Mouse (Mus musculus): ENCODE measurements around the gene Tmem131. TPM values are rescaled to one million over a fixed set of nuclear protein-coding genes. Genes with fewer than 3 reads are reported as not detected.

Gene Tmem131
- total and polyA plus RNA-seq, 2 experiments from 2014 or later = 9.4 to 29.3 TPM

DNA sequence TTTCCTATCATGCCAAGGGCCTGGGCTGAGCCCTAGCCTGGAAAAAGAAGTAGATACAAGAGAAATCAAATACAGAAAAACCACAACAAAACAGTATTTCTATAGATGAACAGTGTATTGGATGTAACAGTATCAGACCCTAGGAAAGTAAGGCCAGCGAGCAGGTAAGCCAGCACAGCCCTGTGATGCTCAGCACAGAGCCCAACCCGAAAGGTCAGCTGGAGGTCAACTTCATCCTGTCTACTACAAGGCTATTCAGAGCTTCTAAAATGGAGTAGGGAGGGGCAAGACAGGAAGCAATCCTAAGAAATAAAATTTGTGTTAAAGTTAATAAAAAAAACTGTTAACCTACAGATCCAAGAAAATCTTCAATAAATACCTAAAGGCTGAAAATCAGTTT is 18.6 kb downstream of the Tmem131 start:
- 94% methylated on average over 2 of the region's 2 CpGs for WGBS
- Histone ChIP-seq H3K4me2 (ENCODE audit: low read depth) (no peak overlapping the region), H3K4me1 (ENCODE audit: insufficient read depth) (peaks cover 6% of the 10 kb centered on the region; the same call in 1 of the 2 replicates), H3K9me3 (ENCODE audit: low read length) (no peaks in the 10 kb centered on the region), H3K27ac (ENCODE audit: low read depth, low read length) (no peak overlapping the region), H3K27me3 (ENCODE audit: insufficient read depth, low read length) (no peaks in the 10 kb centered on the region), H3K9ac (no peak overlapping the region), H3K4me3 (ENCODE audit: low read depth, low read length) (no peak overlapping the region), H3K36me3 (ENCODE audit: insufficient read depth) (no peaks in the 10 kb centered on the region)
- TF ChIP-seq CTCF (IDR thresholded peaks at IDR 0.05; ENCODE audit: low read depth) = no peak
- ATAC-seq (no peak), DNase-seq (no peak)

DNA sequence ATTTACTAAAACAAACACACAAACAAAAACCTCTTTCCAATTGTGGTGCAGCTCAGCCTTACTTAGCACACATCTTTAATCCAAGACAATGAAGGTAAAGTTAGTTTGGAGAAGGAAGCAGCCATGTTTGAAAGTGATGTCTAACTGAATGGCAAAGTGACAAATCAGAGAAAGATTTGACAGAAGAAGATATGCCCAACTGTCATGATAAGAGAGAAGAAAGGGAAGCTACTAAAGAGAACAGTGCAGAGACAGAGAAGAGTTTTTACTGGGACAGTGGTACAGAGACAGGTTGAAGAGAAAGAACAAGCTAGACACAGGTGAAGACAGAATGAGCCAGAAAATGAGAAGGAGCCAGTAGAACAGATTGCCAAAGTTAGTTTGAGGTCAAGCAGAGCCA is 19.6 kb downstream of the Tmem131 start:
- H3K4me3 ChIP-seq (ENCODE audit: low read depth, low read length) = no peak overlapping the region
- H3K27me3 ChIP-seq (ENCODE audit: insufficient read depth, low read length) = no peaks in the 10 kb centered on the region
- H3K36me3 ChIP-seq (ENCODE audit: insufficient read depth) = no peaks in the 10 kb centered on the region
- peaks cover 6% of the 10 kb centered on the region; the same call in 1 of the 2 replicates for H3K4me1 ChIP-seq (ENCODE audit: insufficient read depth)
- no peak overlapping the region for H3K4me2 ChIP-seq (ENCODE audit: low read depth)
- no peak for DNase-seq
- no peak overlapping the region for H3K27ac ChIP-seq (ENCODE audit: low read depth, low read length)
- no peak overlapping the region for H3K9ac ChIP-seq
- no peaks in the 10 kb centered on the region for H3K9me3 ChIP-seq (ENCODE audit: low read length)
- no peak for TF ChIP-seq CTCF (IDR thresholded peaks at IDR 0.05; ENCODE audit: low read depth)
- ATAC-seq = no peak

DNA sequence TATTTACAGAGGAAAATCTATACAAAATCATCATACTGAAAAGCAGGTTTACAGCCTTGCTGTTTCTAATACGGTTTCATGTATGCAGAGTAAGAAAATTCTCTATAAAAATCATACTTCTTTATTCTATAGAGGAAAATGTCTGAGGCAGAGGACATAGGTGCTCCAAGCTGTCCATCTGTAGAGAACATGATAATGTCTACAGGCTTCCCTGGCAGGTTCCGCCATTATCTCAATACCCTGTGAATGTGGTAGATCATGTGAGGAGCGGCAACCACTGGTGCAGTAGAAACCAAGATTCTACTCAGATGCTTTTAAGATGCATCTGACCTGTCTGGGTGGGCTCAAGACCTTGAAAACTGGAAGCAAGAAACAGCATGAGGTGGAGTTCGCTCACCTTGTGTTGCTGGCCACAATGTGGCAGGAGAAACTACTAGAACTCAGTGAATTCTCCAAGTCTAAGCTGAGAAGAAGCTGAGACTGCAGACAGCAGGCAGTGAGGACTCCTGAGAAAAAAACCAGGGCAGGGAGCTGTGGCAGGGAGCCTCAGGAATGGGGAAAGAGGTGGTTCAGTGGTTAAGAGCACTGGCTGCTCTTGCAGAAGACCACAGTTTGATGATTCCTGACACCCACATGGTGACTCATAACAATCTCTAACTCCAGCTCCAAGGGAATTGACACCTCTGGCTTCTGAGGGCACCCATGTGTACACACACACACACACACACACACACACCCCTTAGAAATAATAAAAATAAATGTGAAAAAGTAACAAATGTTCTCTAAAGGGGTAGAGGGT is 20.6 kb downstream of the Tmem131 start:
- 98% methylated on average over 4 of the region's 4 CpGs for WGBS
- ATAC-seq = no peak

DNA sequence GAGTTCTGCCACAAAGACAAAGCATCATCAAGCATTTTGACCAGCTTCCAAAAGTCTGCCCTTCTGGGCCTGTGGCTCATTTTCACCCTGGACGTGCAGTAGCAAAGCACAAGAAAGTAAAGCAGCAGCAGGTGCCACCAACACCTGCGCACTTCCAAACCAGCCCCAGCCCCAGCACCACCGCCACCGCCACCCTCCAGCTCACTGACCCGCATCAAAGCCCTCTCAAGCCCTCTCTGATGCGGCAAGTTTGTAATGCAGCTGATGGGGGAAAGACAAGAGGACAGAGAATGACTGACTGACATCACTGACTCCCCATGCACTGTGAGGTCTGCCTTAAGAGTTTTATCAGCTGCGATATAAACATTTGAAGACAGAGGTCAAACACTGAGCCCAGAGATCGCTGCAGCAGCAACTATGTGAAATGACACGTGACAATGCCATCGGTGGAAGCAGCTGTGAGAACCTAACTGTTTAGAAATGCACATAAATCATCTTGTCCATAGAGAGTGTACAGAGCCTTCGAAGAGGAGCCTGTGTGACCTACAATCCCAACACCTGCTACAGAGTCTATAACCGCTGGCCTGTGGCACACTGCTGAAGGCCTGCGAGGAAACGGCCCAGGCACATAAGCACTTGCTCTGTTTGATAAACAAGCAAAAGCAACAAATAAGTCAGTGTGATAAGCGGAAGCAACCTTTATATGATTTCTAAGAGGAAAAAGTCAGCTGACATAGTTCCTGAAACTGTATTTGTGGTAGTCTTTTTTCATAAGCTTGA is 21.7 kb downstream of the Tmem131 start:
- 62% methylated on average over 15 of the region's 15 CpGs for WGBS
- peaks cover 8% of the 10 kb centered on the region; the same call in 1 of the 2 replicates for H3K4me1 ChIP-seq (ENCODE audit: insufficient read depth)
- no peak for ATAC-seq
- DNase-seq = no peak
- H3K4me3 ChIP-seq (ENCODE audit: low read depth, low read length) = no peak overlapping the region
- H3K9ac ChIP-seq = no peak overlapping the region
- no peak overlapping the region for H3K4me2 ChIP-seq (ENCODE audit: low read depth)
- no peaks in the 10 kb centered on the region for H3K9me3 ChIP-seq (ENCODE audit: low read length)
- no peaks in the 10 kb centered on the region for H3K36me3 ChIP-seq (ENCODE audit: insufficient read depth)
- TF ChIP-seq CTCF (IDR thresholded peaks at IDR 0.05; ENCODE audit: low read depth) = no peak
- H3K27me3 ChIP-seq (ENCODE audit: insufficient read depth, low read length) = no peaks in the 10 kb centered on the region
- H3K27ac ChIP-seq (ENCODE audit: low read depth, low read length) = no peak overlapping the region

More for the DNA sequence above, 20.6 kb downstream of the Tmem131 start:
- H3K4me3 ChIP-seq (ENCODE audit: low read depth, low read length) = no peak overlapping the region
- DNase-seq = no peak
- H3K27me3 ChIP-seq (ENCODE audit: insufficient read depth, low read length) = no peaks in the 10 kb centered on the region
- H3K4me2 ChIP-seq (ENCODE audit: low read depth) = no peak overlapping the region
- H3K36me3 ChIP-seq (ENCODE audit: insufficient read depth) = no peaks in the 10 kb centered on the region
- H3K27ac ChIP-seq (ENCODE audit: low read depth, low read length) = no peak overlapping the region
- H3K9me3 ChIP-seq (ENCODE audit: low read length) = no peaks in the 10 kb centered on the region
- no peak overlapping the region for H3K9ac ChIP-seq
- H3K4me1 ChIP-seq (ENCODE audit: insufficient read depth) = peaks cover 6% of the 10 kb centered on the region; the same call in 1 of the 2 replicates
- no peak for TF ChIP-seq CTCF (IDR thresholded peaks at IDR 0.05; ENCODE audit: low read depth)

DNA sequence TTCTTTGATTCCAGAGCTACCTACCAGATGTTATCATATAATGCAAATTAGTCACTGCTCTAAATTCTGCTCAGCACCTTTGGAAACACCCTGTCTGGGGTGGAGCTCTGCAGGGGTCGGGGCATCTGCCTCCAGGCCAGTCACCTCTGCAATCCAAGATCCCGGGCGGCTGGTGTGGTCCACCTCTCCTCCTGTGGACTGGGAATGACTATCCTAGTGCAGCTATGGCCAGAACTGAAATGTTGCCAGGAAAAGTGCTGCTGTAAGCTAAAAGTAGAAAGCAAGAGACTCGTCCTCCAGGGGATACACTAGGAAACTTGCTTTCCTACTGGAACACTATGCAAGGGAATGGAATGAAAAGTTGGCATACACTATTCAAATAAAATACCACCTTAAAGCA is 22.7 kb downstream of the Tmem131 start:
- Histone ChIP-seq H3K9me3 (ENCODE audit: low read length) (no peaks in the 10 kb centered on the region), H3K36me3 (ENCODE audit: insufficient read depth) (no peaks in the 10 kb centered on the region), H3K9ac (no peak overlapping the region), H3K27ac (ENCODE audit: low read depth, low read length) (no peak overlapping the region), H3K4me1 (ENCODE audit: insufficient read depth) (peaks cover 11% of the 10 kb centered on the region; the same call in 1 of the 2 replicates), H3K27me3 (ENCODE audit: insufficient read depth, low read length) (no peaks in the 10 kb centered on the region), H3K4me3 (ENCODE audit: low read depth, low read length) (no peak overlapping the region), H3K4me2 (ENCODE audit: low read depth) (no peak overlapping the region)
- 64% methylated on average over 4 of the region's 4 CpGs for WGBS
- DNase-seq (no peak), ATAC-seq (no peak)
- no peak for TF ChIP-seq CTCF (IDR thresholded peaks at IDR 0.05; ENCODE audit: low read depth)

DNA sequence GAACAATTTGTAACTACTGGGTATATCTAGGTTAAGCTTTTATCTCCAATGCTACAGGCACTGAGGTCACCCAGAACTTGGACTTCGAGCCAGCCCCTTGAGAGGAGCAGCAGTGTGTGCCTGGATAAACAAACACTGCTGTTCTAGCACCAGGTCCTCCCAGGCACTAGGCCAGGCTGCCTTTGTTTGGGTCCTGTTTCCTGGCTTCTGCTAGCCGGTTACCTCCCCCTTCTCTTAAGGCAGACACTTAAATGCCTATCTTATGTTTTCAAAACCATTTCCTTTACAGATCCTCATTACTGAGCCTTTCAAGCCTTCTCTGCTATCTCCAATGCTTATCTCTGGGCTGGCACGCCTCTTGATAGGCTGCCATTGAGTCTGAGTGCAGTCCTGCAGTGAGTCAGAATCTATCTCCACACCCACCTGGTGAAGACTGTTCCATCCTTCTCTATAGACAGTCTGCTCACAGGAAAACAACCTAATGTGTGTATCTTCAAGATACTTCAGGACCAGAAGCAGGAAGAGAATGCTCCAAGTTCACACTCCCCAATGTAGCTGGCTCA is 23.2 kb downstream of the Tmem131 start:
- H3K4me2 ChIP-seq (ENCODE audit: low read depth) = no peak overlapping the region
- H3K9me3 ChIP-seq (ENCODE audit: low read length) = no peaks in the 10 kb centered on the region
- ATAC-seq (peak; percentile 40; the same call in 1 of the 2 replicates), DNase-seq (no peak)
- no peak overlapping the region for H3K4me3 ChIP-seq (ENCODE audit: low read depth, low read length)
- H3K27ac ChIP-seq (ENCODE audit: low read depth, low read length) = no peak overlapping the region
- no peak for TF ChIP-seq CTCF (IDR thresholded peaks at IDR 0.05; ENCODE audit: low read depth)
- no peaks in the 10 kb centered on the region for H3K36me3 ChIP-seq (ENCODE audit: insufficient read depth)
- peaks cover 11% of the 10 kb centered on the region; the same call in 1 of the 2 replicates for H3K4me1 ChIP-seq (ENCODE audit: insufficient read depth)
- H3K9ac ChIP-seq = no peak overlapping the region; the same call in 1 of the 2 replicates
- 39% methylated on average over 3 of the region's 3 CpGs for WGBS
- H3K27me3 ChIP-seq (ENCODE audit: insufficient read depth, low read length) = no peaks in the 10 kb centered on the region

Measured in forebrain, postnatal 0 days (tissue).